Mouse (Mus musculus): ENCODE measurements at regions not wholly inside any gene's neighbourhood (a gene's known extent, or its start where the extent isn't known, plus 50 kb on each side); places are given as distances from the start of the nearest gene placed in this dataset.

DNA sequence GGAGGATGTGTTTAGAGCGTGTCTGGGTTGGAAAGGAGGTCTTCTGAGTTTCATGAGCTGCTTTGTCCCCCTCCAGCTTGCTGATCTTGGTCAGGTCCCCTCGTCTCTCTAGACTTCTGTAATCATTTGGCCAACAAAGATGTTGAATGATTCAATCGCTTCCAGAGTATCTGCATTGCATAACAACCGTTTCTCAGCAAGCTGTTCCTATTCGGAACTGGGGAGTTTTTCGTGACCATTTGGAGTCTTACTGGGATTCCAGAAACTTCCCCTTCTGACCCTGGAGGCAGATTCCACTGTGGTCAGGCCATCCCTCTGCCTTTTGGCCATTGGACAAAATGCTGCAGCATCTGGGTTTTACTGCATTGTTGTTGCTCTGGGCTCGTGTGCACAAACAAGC, 93.4 kb upstream of the Cops8 start:
- no peak for TF ChIP-seq POLR2A (IDR thresholded peaks at IDR 0.05; ENCODE audit: low read depth, low read length)
- TF ChIP-seq CTCF (IDR thresholded peaks at IDR 0.05; ENCODE audit: extremely low read depth, insufficient read depth, insufficient read length, insufficient replicate concordance), result no peak
